Mouse (Mus musculus): ENCODE data around the gene Vill. TPM values are rescaled to one million over a fixed set of nuclear protein-coding genes. Genes with fewer than 3 reads are reported as not detected.

Gene Vill
- polyA plus RNA-seq, 1 experiment, result 16.5 TPM

- Histone ChIP-seq H3K4me1 (ENCODE audit: control insufficient read depth, insufficient read depth, low read length) (peaks cover 5% of the 10 kb centered on the region; the same call in 1 of the 2 replicates), H3K27ac (ENCODE audit: insufficient read depth, low read length) (no peak overlapping the region), H3K4me3 (ENCODE audit: insufficient read depth, low read length) (no peak overlapping the region)
- no peak for TF ChIP-seq CTCF (IDR thresholded peaks at IDR 0.05; ENCODE audit: borderline replicate concordance, insufficient read depth, low read length)
- no peak for TF ChIP-seq POLR2A (IDR thresholded peaks at IDR 0.05; ENCODE audit: low read depth, low read length)
Observed at GRCm38 (mm10) chr9:119090462-119090861, 37.9 kb downstream of the Vill start.

GRCm38 (mm10) chr9:119091581-119092310 lies 39.2 kb downstream of the Vill start:
- TF ChIP-seq CTCF (IDR thresholded peaks at IDR 0.05; ENCODE audit: borderline replicate concordance, insufficient read depth, low read length) (no peak), POLR2A (IDR thresholded peaks at IDR 0.05; ENCODE audit: low read depth, low read length) (0 out of 2 replicates have a peak, but pooled peaks have one; percentile 10)
- H3K27ac ChIP-seq (ENCODE audit: insufficient read depth, low read length), result no peak overlapping the region
- peaks cover 5% of the 10 kb centered on the region; the same call in 1 of the 2 replicates for H3K4me1 ChIP-seq (ENCODE audit: control insufficient read depth, insufficient read depth, low read length)
- H3K4me3 ChIP-seq (ENCODE audit: insufficient read depth, low read length), result peak overlapping the region; percentile 73

GRCm38 (mm10) chr9:119092473-119093418 lies 40.2 kb downstream of the Vill start:
- Histone ChIP-seq H3K4me1 (ENCODE audit: control insufficient read depth, insufficient read depth, low read length) (peaks cover 5% of the 10 kb centered on the region; the same call in 1 of the 2 replicates), H3K27ac (ENCODE audit: insufficient read depth, low read length) (peak overlapping the region; percentile 83), H3K4me3 (ENCODE audit: insufficient read depth, low read length) (peak overlapping the region; percentile 73)
- TF ChIP-seq POLR2A (IDR thresholded peaks at IDR 0.05; ENCODE audit: low read depth, low read length), result peak; percentile 53; the same call in 1 of the 2 replicates
- TF ChIP-seq CTCF (IDR thresholded peaks at IDR 0.05; ENCODE audit: borderline replicate concordance, insufficient read depth, low read length), result no peak

- peak within 1 kb of the TSS; percentile 73 for H3K4me3 ChIP-seq (ENCODE audit: insufficient read depth, low read length)
- peak within 1 kb of the TSS; percentile 83 for H3K27ac ChIP-seq (ENCODE audit: insufficient read depth, low read length)
- TF ChIP-seq POLR2A (IDR thresholded peaks at IDR 0.05; ENCODE audit: low read depth, low read length) (peak; percentile 81), CTCF (IDR thresholded peaks at IDR 0.05; ENCODE audit: borderline replicate concordance, insufficient read depth, low read length) (no peak)
- H3K4me1 ChIP-seq (ENCODE audit: control insufficient read depth, insufficient read depth, low read length), result peaks cover 5% of the 10 kb centered on the region; the same call in 1 of the 2 replicates
Observed at GRCm38 (mm10) chr9:119093419-119094295, 41.1 kb downstream of the Vill start, which contains the start of gene Plcd1. TSS of gene Plcd1 (minus strand) at chr9:119093502.

- H3K4me1 ChIP-seq (ENCODE audit: control insufficient read depth, insufficient read depth, low read length), result peaks cover 5% of the 10 kb centered on the region; the same call in 1 of the 2 replicates
- no peak overlapping the region for H3K27ac ChIP-seq (ENCODE audit: insufficient read depth, low read length)
- TF ChIP-seq CTCF (IDR thresholded peaks at IDR 0.05; ENCODE audit: borderline replicate concordance, insufficient read depth, low read length) (no peak), POLR2A (IDR thresholded peaks at IDR 0.05; ENCODE audit: low read depth, low read length) (no peak)
- no peak overlapping the region for H3K4me3 ChIP-seq (ENCODE audit: insufficient read depth, low read length)
Observed at GRCm38 (mm10) chr9:119094462-119095109, 42.0 kb downstream of the Vill start.

- Histone ChIP-seq H3K4me3 (ENCODE audit: insufficient read depth, low read length) (no peak overlapping the region), H3K4me1 (ENCODE audit: control insufficient read depth, insufficient read depth, low read length) (no peaks in the 10 kb centered on the region), H3K27ac (ENCODE audit: insufficient read depth, low read length) (no peak overlapping the region)
- TF ChIP-seq CTCF (IDR thresholded peaks at IDR 0.05; ENCODE audit: borderline replicate concordance, insufficient read depth, low read length), result no peak
- TF ChIP-seq POLR2A (IDR thresholded peaks at IDR 0.05; ENCODE audit: low read depth, low read length), result no peak
Observed at GRCm38 (mm10) chr9:119100177-119100898, 47.8 kb downstream of the Vill start.

GRCm38 (mm10) chr9:119101992-119102782 lies 49.6 kb downstream of the Vill start, which contains the start of gene Dlec1:
TSS of gene Dlec1 (plus strand) at chr9:119102478.
- Histone ChIP-seq H3K4me1 (ENCODE audit: control insufficient read depth, insufficient read depth, low read length) (no peaks in the 10 kb centered on the region), H3K4me3 (ENCODE audit: insufficient read depth, low read length) (peak within 1 kb of the TSS; percentile 57), H3K27ac (ENCODE audit: insufficient read depth, low read length) (no peak within 1 kb of the TSS)
- peak; percentile 76 for TF ChIP-seq POLR2A (IDR thresholded peaks at IDR 0.05; ENCODE audit: low read depth, low read length)
- no peak for TF ChIP-seq CTCF (IDR thresholded peaks at IDR 0.05; ENCODE audit: borderline replicate concordance, insufficient read depth, low read length)
